Mouse (Mus musculus) frontal cortex, postnatal 36 days (tissue): ENCODE data around the gene Cntnap5a.
A peak's percentile ranks its signal among the peaks of the same experiment; 100 is the strongest.
"Not testable (repeated sequence)": the region's sequence is repeated elsewhere in the genome, so short reads cannot be mapped to it uniquely, and the experiment has no call there.

ENCODE experiments used
- DNase-seq, 2 experiments: peaks; one replicate each; pipeline ENCODE4 v3.0.0; 2022; ENCODE audit warnings: low spot score in 2 of 2

The Cntnap5a gene

DNA sequence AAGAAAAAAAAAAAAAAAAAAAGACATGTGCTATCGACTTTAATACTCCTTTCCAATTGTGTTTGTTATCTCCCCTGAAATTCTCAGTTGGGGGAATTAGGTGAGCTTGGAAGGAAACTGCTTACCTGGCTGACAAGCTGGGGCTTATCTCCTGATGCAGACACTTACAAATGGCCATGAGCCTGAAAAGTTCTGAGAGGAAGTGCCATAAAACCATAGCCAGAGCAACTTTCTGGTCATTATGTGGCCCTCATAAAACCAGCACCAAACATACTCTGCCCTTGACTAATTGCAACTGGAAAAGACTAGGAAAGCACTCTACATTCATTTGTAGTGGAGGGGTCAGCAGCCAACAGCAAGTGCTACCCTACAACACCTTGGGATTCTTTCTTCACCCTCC lies 359.5 kb downstream of the Cntnap5a start:
- no peak for DNase-seq

DNA sequence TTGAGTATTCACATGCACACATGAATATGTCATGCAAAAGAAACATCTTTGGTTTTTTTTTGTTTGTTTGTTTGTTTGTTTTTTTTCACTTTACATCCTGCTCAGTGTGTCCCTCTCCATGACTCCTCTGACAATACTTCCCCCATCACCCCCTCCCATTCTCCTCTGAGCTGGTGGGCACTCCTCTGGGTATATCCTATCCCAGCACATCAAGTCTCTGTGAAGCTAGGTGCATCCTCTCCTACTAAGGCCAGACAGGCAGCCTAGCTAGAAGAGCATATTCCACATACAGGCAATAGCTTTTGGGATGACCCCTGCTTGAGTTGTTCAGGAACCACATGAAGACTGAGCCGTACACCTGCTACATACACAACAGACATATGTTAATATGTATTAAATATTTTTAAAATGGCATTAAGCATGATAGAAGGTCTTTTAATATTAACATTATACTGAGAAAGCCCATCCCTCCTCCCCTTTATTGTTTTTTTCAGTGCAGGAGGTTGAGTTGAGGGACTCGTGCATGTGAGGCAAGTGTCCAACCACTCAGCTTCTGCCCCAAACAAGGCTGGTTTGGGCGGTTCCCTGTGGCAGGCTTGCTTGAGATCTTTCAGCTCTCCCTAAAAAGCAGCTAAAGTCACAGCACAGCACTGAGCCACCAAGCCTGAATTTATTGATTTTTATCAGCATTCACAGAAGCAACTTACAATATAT lies 422.6 kb downstream of the Cntnap5a start:
- DNase-seq, result no peak

DNA sequence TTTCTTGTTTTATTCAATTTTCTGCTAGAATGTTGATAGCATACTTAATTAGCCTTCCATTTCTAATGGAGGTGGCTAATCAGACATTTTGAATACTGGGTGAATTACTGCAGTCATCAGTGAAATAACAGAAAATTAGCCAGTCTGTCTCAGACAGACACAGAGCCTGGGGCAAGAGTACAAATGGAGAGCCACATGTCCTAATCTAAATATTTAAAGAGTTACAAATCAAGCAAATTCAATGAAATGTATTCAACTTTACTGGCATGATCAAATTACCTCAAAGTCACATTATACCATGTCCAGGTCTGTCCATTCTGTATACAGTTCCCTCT lies 423.1 kb downstream of the Cntnap5a start:
- no peak for DNase-seq

DNA sequence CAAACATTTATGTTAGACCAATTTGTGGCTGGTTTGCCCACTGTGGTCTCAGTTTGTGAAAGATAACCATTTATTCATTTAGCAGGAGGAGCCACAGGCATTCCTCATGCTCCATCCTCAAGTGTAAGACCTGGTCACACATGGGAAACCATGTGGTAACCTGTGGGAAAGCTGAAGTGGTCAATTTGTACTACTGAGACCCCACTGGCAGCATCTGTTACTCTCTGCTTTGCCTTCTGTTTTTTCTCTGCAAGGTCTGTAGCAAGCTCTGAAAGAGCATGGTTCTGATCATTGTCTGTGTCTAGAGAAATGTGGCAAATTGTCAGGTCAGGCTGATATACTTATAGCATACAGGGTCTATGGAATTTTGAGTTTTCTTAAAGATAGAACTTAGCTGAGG lies 423.8 kb downstream of the Cntnap5a start:
- DNase-seq, result no peak

DNA sequence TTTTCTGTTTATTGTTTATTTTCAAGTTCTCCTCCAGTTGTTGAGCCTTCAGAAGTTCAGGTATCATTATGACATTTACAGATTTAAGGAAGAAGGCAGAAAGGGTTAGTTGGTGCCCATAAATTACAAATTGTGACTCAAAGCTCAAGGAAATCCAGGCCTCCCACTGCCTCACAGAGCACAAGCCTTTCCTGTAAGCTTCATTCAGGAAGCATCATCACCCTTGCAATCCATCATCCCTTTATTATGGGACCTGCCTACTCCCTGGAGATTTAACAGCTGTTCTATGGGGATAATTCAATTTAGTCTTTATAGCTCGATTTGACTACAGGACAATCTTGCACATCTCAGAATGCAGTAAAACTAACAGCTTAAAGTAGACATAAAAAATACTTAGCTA lies 441.2 kb downstream of the Cntnap5a start:
- no peak for DNase-seq

DNA sequence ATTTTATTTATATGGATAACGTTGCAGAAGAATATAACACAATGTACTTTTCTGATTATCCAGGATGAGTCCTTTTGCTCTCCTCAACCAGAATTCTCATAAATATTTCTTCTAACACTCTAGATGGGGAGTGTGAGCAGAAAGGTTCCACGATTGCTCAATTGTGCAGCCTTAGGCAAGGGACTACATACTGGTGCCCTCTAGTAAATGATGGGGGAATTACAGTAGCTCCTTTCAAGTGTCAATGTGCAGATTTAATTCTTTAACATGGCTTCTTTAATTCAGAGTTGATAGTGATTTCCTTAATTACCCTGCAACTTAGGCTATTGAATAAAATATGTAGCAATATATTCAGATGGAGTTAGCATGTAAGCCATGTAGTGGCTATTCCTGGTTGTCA lies 442.5 kb downstream of the Cntnap5a start:
- DNase-seq, result no peak

DNA sequence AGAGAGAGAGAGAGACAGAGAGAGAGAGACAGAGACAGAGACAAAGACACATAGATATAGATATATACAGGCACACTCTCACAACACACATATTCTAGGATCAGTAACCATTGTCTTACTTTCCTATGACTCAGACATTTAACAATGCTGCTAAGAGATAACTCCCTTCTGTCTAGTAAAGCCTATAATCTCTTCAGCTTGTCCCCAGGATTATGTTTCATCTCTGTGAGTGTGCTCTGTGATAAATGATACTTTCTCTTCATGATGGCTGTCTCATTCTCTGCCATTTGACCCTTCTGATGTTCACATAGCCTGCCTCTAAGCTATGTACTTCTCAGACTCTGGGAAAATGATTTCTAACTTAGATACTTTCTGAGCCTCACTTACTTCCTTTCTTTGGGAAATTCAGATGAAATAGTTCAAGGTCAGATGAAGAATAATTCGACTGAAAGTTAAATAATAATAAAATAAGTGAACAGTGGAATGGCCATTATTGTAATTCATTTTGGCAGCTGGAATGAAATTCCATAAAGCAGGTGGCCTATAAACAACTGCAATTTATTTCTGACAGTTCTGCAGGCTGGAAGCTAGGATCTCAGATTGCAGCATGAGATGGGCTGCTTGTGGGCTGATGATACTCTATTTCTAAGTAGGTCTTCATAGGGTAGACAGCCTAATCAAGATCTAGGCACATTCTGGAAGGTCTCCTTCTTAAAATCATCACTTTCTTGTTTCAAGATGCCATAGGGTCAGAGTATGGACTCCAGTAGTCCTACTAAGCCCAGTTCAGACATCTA lies 444.1 kb downstream of the Cntnap5a start:
- no peak for DNase-seq

DNA sequence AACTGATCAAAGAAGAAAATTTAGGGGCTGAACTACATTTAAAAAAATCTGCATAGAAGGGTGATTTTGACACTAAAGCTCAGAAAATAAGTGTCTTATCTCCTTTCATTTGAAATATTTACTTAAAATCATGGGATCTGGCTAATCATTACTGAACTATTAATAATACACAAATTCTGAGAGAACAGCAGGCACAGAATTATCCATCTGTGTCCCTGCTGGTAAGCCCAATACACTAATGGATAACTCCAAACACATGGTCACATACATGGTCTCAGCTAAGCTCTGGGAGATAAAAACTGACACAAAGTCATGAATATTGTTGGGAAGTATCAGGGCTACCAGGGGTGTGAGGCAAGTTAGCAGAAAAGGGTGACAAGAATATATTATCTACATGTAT lies 447.9 kb downstream of the Cntnap5a start:
- no peak for DNase-seq

DNA sequence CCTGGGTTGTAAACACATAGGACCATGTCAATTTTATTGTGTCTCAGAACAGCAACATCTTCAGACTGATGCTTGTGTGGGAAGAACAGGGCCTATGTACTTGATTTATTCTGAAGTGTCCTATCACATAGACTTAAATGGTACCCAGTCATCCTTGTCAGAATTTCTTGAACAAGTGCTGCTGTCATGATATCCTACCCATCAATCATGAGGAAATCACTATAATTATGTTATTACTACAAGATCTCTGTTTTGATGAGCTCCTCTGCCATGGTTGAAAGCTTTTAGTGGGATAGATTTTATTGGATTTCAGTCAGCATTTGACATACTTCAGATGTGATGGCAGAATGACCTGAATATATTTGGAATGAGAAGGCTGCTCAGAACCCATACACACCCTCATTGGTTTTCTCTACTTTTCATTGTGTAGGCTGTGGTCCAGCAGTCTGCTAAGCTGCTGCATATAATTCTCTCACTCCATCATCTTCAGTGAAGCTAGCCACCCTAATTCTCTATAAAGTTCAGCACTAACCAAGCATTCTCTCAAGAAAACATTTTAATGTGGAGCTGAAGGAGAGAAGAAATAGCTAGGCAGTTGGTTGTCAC lies 465.3 kb downstream of the Cntnap5a start:
- DNase-seq, result no peak

DNA sequence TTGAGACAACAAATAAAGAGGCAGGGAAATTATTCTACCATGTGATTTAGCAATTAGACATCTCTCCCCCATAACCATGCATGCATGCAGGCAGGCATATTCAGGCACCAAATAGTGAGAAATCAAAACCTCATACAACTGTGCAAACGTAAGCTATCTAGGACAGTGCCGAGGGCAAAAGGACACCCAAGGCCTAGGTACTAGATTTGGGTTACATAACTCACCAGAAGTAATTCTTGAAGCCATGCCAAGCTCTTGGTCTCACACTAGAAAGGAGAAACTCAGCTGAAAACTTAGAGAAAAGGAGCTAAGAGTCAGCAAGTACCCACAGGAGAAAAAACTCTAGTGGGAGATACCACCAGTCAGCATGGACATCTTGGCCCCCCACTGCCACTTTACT lies 499.9 kb downstream of the Cntnap5a start:
- DNase-seq, result no peak

DNA sequence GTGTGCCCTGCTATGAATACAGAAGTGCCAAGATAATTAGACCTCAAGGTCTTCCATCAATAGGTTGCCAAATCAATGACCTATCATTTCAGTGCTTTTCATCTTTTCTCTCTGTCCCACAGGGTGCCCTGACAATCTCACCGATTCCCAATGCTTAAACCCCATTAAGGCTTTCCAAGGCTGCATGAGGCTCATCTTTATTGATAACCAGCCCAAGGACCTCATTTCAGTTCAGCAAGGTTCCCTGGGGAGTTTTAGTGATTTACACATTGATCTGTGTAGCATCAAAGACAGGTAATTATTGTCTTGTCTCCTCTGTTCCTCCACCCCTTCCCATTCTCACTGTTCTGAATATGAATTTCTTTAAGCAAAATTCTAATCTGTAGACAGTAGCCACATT lies 503.6 kb downstream of the Cntnap5a start:
- DNase-seq, result not testable (repeated sequence)

DNA sequence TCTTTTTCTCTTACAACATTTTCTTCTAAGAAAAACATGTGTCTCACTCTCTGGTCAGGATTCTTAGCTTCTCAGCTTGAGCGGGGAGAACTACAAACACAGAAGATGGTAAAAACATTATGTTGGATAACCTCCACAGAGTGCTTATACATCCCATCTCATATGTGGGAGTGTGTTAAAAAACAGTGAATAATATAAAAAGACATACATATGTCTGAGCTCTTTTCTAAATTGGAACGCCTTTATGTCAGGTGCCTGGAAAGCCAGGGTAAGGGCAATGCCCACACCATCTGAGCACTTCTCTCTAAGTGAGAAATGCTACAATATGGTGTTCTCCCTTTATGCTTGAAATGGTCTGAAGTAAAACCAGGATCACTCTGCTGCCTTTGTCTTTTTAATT lies 507.7 kb downstream of the Cntnap5a start:
- DNase-seq, result peak; percentile 4 to 36

DNA sequence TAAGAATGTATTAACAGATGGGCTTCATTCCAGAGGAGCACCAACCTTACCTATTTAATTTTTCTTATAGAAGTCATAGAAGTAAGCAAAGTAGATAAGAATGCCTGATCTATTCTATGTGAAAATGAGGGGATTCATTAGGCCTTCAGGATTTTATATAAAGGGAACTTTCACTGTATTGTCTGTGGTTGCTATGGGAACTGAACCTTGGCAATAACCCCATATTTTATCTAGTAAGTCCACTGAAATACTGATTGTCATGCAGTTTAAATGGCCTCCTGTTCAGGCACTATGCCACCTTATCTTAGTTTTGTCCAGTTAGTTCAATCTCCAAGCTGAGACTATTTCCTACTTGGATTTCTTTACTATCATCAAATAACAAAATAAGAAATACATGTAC lies 532.3 kb downstream of the Cntnap5a start:
- no peak for DNase-seq

DNA sequence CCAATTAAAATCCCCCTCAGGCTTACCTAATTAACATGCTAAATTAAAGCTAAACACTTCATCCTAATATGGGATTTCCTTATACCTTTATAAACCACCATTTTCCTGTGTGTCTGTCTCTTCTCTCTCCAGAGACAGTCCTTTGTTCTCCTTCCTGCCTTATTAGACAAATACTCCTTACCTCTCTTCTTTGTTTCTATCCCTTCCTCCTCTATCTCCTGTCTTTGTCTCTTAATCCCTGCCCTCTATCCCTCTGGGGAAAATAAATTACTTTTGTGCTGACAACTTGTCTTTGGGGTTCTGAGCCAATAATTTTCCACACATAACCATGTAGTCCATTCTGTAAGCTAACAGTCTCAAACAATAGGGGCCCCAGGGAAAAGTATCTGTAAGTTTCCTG lies 556.0 kb downstream of the Cntnap5a start:
- DNase-seq, result no peak

DNA sequence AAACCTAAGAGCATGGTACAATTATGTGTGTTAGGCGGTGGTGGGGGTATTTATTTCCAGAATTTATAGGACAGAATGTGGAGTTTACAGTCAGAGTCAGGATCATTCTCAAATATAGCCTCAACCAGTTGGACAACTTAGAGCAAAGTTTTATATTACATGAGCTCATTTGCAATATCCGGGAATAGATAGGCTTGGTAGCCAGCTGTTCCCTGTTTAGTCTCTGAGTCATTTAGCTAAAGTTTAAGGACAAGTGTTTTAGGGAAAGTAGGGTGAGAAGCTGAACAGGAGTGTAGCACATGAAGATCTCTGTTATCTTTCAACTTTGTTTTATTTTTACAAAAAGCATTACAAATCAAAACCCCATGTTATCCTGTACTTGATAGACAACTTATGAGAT lies 559.3 kb downstream of the Cntnap5a start:
- DNase-seq, result peak in 1 of 2 experiments; percentile 54

DNA sequence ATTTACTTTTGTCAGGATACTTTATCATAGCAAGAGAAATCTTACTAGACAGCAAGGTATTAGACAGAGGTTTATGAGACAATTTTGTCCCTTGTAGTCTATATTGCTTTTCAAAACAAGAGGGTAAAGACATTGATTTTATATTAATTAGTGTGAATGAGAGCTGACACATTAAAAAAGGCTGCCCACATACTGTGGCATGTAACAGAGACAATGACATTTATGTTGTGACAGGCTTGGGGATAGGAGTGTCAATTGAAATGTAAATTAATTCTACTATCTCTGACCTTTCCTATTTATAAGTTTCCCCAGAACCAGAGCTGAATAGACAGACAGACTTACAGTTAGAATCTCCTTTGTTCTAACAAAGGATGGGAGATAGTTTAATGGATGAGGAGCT lies 596.6 kb downstream of the Cntnap5a start:
- no peak for DNase-seq

DNA sequence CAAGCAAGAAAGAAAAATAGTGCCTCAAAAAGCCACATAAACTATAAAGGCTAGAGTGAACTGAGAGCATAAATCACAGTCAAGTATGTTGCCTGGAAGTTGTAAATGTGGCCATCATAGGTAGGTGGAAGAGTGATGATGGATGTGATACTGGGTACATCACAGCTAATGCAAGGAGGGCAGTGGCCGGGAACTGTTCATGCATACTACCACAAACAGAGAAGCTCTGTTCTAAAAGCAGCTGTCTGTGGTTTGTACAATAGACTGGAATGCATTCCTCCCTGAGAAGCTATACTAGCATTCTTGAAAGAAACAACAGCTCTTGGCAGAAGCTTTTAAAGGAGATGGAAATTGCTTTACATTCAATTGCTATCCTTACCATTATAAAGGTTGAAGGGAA lies 599.4 kb downstream of the Cntnap5a start:
- no peak for DNase-seq

DNA sequence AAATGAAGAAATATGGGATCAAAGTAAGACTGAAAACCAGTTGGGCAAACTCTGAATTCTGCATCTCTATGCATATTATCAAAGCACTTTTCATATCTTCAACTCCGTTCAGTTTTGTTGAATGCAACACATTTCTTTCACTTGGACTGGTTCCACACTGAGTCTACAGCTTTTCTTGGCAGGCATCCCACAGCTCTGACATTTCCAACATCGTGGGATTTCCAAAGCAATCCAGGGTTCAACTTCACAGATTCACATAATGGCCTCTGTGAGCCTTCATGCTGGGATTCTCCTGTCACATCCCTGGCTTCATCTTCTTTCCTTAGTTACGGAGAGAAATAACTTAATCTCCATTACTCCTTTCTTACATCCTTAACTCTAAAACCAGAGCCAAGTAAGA lies 622.0 kb downstream of the Cntnap5a start:
- DNase-seq, result peak; percentile 9 to 45

DNA sequence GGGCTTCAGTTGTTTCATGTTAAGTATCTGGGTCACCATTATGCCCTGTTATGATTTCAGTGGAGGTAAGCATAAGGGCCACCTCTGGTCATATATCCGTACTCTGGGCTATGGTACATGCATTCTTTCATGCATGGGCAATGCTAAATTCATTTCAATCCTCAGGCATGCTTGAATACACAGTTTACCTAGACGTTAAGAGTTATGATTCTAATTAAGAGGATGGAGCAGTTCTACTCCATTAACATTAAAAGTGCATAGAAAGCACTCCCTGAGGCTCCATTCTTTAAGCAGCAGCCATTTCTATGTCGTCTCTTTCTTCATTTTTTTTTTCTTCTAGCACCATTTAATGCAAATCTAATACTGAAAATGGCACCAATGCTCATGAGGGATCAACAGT lies 627.0 kb downstream of the Cntnap5a start:
- DNase-seq, result no peak

DNA sequence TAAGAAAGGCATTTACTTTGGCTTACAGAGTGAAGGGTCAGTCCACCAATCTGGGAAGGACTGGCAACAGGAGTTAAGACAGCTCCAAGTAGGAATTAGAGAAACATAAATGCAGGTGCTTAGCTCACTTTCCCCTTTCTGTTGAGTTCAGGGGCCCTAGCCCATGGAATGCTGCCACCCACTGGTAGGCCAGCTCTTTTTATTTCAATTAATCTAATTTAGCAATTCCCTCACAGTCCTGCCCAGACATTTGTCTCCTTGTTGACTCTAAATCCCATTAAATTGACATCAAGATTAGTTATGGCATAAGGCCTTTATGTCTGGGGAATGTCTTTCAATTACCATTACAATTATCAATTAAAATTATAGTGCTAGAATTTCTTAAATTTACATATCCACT lies 628.7 kb downstream of the Cntnap5a start:
- peak; percentile 6 for DNase-seq

DNA sequence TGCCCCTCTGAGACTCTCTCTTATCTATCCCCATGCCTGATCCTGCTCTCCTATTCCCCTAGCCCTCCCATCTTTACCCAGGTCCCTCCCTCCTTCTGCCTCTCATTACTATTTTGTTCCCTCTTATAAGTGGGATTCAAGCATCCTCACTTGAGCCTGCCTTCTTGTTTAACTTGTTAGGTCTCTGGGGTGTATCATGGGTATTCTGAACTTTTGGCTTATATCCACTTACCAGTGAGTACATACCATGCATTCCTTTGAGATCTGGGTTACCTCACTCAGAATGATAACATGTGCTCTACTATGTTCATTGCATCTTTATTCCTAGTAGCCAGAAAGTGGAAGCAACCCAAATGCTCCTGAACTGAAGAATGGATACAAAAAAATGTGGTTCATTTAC lies 639.9 kb downstream of the Cntnap5a start:
- no peak for DNase-seq

DNA sequence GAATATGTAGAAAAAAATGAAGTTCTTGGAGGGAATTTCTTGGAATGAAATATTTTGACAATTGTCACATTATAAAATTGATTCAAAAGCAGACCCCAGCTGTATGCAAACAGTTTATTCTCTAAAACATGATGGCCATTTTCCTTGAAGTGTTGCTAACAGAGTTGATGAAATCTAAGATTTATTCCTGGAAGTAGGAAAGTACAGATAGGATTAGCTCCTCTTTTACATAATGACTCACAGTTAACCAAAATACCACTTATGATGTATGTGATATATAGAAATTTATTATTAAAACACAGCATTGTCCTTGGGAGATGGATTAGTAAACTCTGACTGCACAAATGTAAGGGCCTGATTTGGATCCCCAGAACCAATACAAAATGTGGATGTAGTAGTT lies 669.1 kb downstream of the Cntnap5a start:
- no peak for DNase-seq

DNA sequence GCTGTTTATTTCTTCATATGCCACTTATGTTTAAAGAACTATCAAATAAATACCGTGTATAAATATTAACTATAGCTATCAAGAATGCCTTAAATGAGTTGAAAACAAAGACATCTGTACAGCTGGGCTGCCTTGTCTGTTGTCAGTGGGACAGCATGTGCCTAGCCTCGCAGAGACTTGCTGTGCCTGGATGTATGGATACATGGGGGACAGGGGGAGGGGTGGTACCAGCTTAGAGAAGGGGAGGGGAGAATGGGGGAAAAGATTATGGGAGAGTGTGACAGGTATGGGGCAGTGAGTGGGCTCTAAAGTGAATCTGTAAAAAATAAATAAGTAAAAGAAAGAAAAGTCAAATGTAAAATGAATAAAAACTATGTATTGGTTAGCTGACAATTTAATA lies 681.0 kb downstream of the Cntnap5a start:
- no peak for DNase-seq
